Mouse (Mus musculus) G1E (cell line): ENCODE measurements around the gene Shmt2.

Experiments
- CTCF ChIP-seq: IDR thresholded peaks from 2 replicates; pipeline ENCODE4 v1.5.1; 2012; ENCODE audit warnings: low read depth, low read length, inconsistent platforms, mixed read lengths
- POLR2AphosphoS5 ChIP-seq: IDR thresholded peaks from 2 replicates; pipeline ENCODE4 v1.6.1; 2012; ENCODE audit warnings: low read depth, low read length, inconsistent platforms; ENCODE audit not compliant: insufficient replicate concordance
- TAL1 ChIP-seq: conservative IDR thresholded peaks from 2 replicates; pipeline ENCODE4 v1.6.1; 2012; ENCODE audit warnings: low read depth, low read length, inconsistent platforms, mixed read lengths

DNA sequence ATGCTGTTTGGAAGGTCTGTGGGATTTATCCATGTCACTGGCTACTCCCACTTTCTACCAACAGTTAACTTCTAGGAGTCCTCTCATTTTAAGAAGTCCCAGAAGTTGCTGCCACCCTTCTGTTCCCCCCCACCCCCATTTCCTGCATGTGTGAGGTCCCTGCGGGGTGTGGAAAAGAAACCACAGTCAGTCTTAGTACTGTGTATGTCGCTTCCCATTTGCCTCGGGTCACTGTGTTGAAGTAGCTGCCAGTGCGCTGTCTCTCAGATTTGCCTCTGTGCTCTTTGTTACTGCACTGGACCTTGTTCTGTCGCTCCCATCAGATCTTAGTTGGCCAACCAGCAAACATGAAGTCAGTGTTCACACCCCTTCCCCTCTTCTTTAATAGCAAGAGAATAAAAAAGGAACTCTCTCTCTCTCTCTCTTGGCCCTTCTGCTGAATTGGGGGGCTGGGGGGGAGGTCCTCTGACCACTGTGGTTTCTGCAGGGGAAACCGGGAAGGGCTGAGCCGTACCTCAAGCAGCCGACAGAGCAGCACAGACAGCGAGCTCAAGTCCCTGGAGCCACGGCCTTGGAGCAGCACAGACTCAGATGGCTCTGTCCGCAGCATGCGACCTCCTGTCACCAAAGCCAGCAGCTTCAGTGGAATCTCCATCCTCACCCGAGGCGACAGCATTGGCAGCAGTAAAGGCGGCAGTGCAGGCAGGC, 50.8 kb downstream of the Shmt2 start:
- no peak for TF ChIP-seq CTCF
- TF ChIP-seq TAL1, result no peak
- no peak for TF ChIP-seq POLR2AphosphoS5
